In the genomic region with DNA sequence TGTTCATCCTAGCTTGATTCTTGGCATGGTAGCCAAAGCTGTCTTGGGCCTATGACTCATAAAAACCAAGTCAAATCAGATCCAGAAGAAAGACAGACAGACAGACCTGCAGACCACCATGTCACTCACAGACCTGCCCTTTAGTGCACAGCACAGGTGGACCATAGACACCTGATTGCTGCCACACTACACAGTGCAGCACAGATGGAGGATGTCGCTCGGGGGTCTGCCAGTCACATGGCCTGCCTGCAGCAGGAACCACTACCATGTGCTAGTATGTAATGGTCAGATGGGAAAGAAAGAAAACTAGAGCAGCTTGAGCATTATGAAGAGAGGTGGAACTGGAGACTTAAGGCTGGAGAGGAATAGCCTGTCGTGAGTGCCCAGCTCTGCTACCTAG, we compare ENCODE assay signal across 25 mouse cellular contexts.
"Had no signal": no experiment of that assay in that cellular context is flagged by ENCODE, and none has a peak within 500 bp of the region (broad histone marks: within the 10 kb centered on the region; RNA-seq: fewer than 3 reads in every experiment).

No protein-coding gene starts in this region.

- ATAC-seq: hindbrain, embryonic 16.5 days; inflammation-experienced regulatory T-cells, adult 6 months; intestine, embryonic 15.5 days; intestine, postnatal 0 days had no signal

- H3K4me2 ChIP-seq: heart, embryonic 12.5 days; hindbrain, embryonic 12.5 days; hindbrain, embryonic 14.5 days; intestine, embryonic 15.5 days; limb, embryonic 13.5 days; liver, embryonic 11.5 days; liver, embryonic 13.5 days; liver, embryonic 15.5 days had no signal

- H3K9ac ChIP-seq: heart, embryonic 12.5 days; hindbrain, embryonic 12.5 days; hindbrain, embryonic 14.5 days; intestine, embryonic 15.5 days; limb, embryonic 13.5 days; liver, embryonic 13.5 days; liver, embryonic 15.5 days had no signal

- H3K27ac ChIP-seq: gastrocnemius, adult 2 months; heart, embryonic 10.5 days; hindbrain, embryonic 12.5 days; hindbrain, embryonic 14.5 days; intestine, embryonic 15.5 days; kidney, postnatal 0 days; layer of hippocampus, adult 2 months; left cerebral cortex, adult 2 months; limb, embryonic 13.5 days; liver, embryonic 13.5 days; liver, embryonic 15.5 days had no signal

- H3K4me1 ChIP-seq: heart, embryonic 10.5 days; heart, embryonic 12.5 days; hindbrain, embryonic 12.5 days; intestine, embryonic 15.5 days; limb, embryonic 13.5 days; liver, embryonic 13.5 days; liver, embryonic 15.5 days had no signal

- H3K27me3 ChIP-seq: heart, embryonic 12.5 days; hindbrain, embryonic 12.5 days; intestine, embryonic 15.5 days; limb, embryonic 13.5 days; liver, embryonic 13.5 days; liver, embryonic 15.5 days had no signal

- H3K4me3 ChIP-seq: gastrocnemius, adult 2 months; heart, embryonic 10.5 days; heart, embryonic 12.5 days; hindbrain, embryonic 12.5 days; intestine, embryonic 15.5 days; layer of hippocampus, adult 2 months; left cerebral cortex, adult 2 months; limb, embryonic 13.5 days; liver, embryonic 13.5 days; liver, embryonic 15.5 days had no signal

- DNase-seq: gastrocnemius, adult 2 months; gastrocnemius, postnatal 10 days; gastrocnemius, postnatal 25 days; heart, adult 18-20 months; heart, postnatal 10 days; heart, postnatal 4 days; kidney, adult 18-20 months; kidney, adult 8-10 months; kidney, postnatal 4 days; liver; liver, embryonic 13.5 days had no signal

- H3K36me3 ChIP-seq: heart, embryonic 10.5 days; heart, embryonic 12.5 days; hindbrain, embryonic 12.5 days; intestine, embryonic 15.5 days; limb, embryonic 13.5 days; liver, embryonic 13.5 days; liver, embryonic 15.5 days had no signal

- H3K9me3 ChIP-seq: heart, embryonic 10.5 days; heart, embryonic 12.5 days; hindbrain, embryonic 12.5 days; intestine, embryonic 15.5 days; limb, embryonic 13.5 days; liver, embryonic 13.5 days; liver, embryonic 15.5 days had no signal
